Mouse (Mus musculus) liver, embryonic 14.5 days (tissue): ENCODE data around the gene Cep164.
A peak's percentile ranks its signal among the peaks of the same experiment; 100 is the strongest.

Experiments
- CTCF ChIP-seq: IDR thresholded peaks from 2 replicates; pipeline ENCODE4 v1.5.1; 2016; ENCODE audit warnings: antibody characterized with exemption, low read depth, control low read depth
- EP300 ChIP-seq: IDR thresholded peaks from 2 replicates; pipeline ENCODE4 v1.6.1; 2016; ENCODE audit warnings: antibody characterized with exemption, low read depth

- TF ChIP-seq CTCF (peak; percentile 41), EP300 (no peak)
Measured at GRCm38 (mm10) chr9:45774088-45774487, 54.4 kb downstream of the Cep164 start.
